Mouse (Mus musculus) kidney, adult 2 months (tissue): ENCODE results near the gene Mrpl47. TPM values are rescaled to one million over a fixed set of nuclear protein-coding genes. Genes with fewer than 3 reads are reported as not detected.
A peak's percentile ranks its signal among the peaks of the same experiment; 100 is the strongest.
"Not testable (repeated sequence)": the region's sequence is repeated elsewhere in the genome, so short reads cannot be mapped to it uniquely, and the experiment has no call there.

Experiments used
- DNase-seq: peaks from one replicate; pipeline ENCODE4 v3.0.0; 2021
- H3K27ac ChIP-seq: fragments of 200-500 bp; 2 replicates; pipeline ENCODE4 v1.5.1; 2012; ENCODE audit warnings: low read depth, low read length, control low read depth, inconsistent platforms; ENCODE audit not compliant: insufficient read depth
- H3K27me3 ChIP-seq: fragments of 200-500 bp; replicated peaks from 2 replicates; pipeline ENCODE4 v1.6.1; 2012; ENCODE audit warnings: mild to moderate bottlenecking, moderate library complexity, low read length, inconsistent platforms; ENCODE audit not compliant: control insufficient read depth, insufficient read depth
- H3K36me3 ChIP-seq: fragments of 200-500 bp; 2 replicates; pipeline ENCODE4 v1.6.1; 2012; ENCODE audit warnings: mild to moderate bottlenecking, moderate library complexity, low read length, inconsistent platforms; ENCODE audit not compliant: control insufficient read depth, insufficient read depth
- H3K4me1 ChIP-seq: fragments of 200-500 bp; 2 replicates; pipeline ENCODE4 v1.6.1; 2011; ENCODE audit warnings: low read length; ENCODE audit not compliant: control insufficient read depth, insufficient read depth
- H3K4me3 ChIP-seq: fragments of 200-500 bp; 2 replicates; pipeline ENCODE4 v1.5.1; 2011; ENCODE audit warnings: mild to moderate bottlenecking, low read depth, low read length, control low read depth; ENCODE audit not compliant: insufficient read depth
- CTCF ChIP-seq: fragments of 200-500 bp; conservative IDR thresholded peaks from 2 replicates; pipeline ENCODE4 v1.5.1; 2011; ENCODE audit warnings: low read depth, mild to moderate bottlenecking, control low read depth, low read length, moderate library complexity, mixed read lengths; ENCODE audit not compliant: insufficient read depth, insufficient read length
- POLR2A ChIP-seq: fragments of 200-500 bp; IDR thresholded peaks from one replicate; pipeline ENCODE4 v1.6.1; 2011; ENCODE audit warnings: low read depth, low read length, control low read depth
- WGBS: fragments of 180-500 bp; shearing (Covaris S2); methylation state at CpG from one replicate; pipeline ENCODE4 v1.1.7; 2018; 5-methylcytosine and 5-hydroxymethylcytosine counted together
- polyA plus RNA-seq: library from polyadenylated mRNA; depleted of rRNA; stranded (reverse); fragments of >200 nt; gene quantifications from 2 replicates; pipeline ENCODE4 v1.2.3, GENCODE M21; 2012

Gene Mrpl47
- polyA plus RNA-seq, 1 experiment, result 4.4 TPM

- Histone ChIP-seq H3K27ac (no peak overlapping the region), H3K4me1 (no peaks in the 10 kb centered on the region), H3K4me3 (no peak overlapping the region), H3K27me3 (no peaks in the 10 kb centered on the region), H3K36me3 (peaks cover 10% of the 10 kb centered on the region)
- TF ChIP-seq POLR2A, result no peak
- no peak for TF ChIP-seq CTCF
- no peak for DNase-seq
- WGBS, result 88% methylated on average over 5 of the region's 5 CpGs
Measured at GRCm38 (mm10) chr3:32725951-32726350, 11.5 kb downstream of the Mrpl47 start.

- Histone ChIP-seq H3K27ac (no peak overlapping the region), H3K4me3 (no peak overlapping the region), H3K4me1 (no peaks in the 10 kb centered on the region), H3K27me3 (no peaks in the 10 kb centered on the region), H3K36me3 (peaks cover 12% of the 10 kb centered on the region)
- 92% methylated on average over 7 of the region's 7 CpGs for WGBS
- DNase-seq, result no peak
- TF ChIP-seq POLR2A (no peak), CTCF (no peak)
Measured at GRCm38 (mm10) chr3:32724191-32724590, 13.2 kb downstream of the Mrpl47 start.

- Histone ChIP-seq H3K4me3 (no peak overlapping the region), H3K36me3 (peaks cover 13% of the 10 kb centered on the region), H3K27ac (no peak overlapping the region), H3K27me3 (no peaks in the 10 kb centered on the region), H3K4me1 (0 out of 2 replicates have a peak, but pooled peaks cover 3% of the 10 kb centered on the region)
- TF ChIP-seq POLR2A (no peak), CTCF (no peak)
- 74% methylated on average over 5 of the region's 5 CpGs for WGBS
- no peak for DNase-seq
Measured at GRCm38 (mm10) chr3:32718271-32718670, 19.1 kb downstream of the Mrpl47 start.

- not testable (repeated sequence) for H3K27ac ChIP-seq, DNase-seq, H3K27me3 ChIP-seq, H3K4me1 ChIP-seq, H3K4me3 ChIP-seq
- WGBS, result 95% methylated on average over 6 of the region's 6 CpGs
- peaks cover 11% of the 10 kb centered on the region for H3K36me3 ChIP-seq
Measured at GRCm38 (mm10) chr3:32717403-32717802, 20.0 kb downstream of the Mrpl47 start.

- Histone ChIP-seq H3K27ac (no peak overlapping the region), H3K4me1 (0 out of 2 replicates have a peak, but pooled peaks cover 4% of the 10 kb centered on the region), H3K36me3 (peaks cover 6% of the 10 kb centered on the region), H3K27me3 (no peaks in the 10 kb centered on the region), H3K4me3 (no peak overlapping the region)
- TF ChIP-seq POLR2A (no peak), CTCF (no peak)
- WGBS, result 69% methylated on average over 3 of the region's 3 CpGs
- peak; percentile 59 for DNase-seq
Measured at GRCm38 (mm10) chr3:32713711-32714110, 23.7 kb downstream of the Mrpl47 start.

GRCm38 (mm10) chr3:32709388-32709787, 28.0 kb downstream of the Mrpl47 start:
- no peaks in the 10 kb centered on the region for H3K27me3 ChIP-seq
- H3K4me1 ChIP-seq, result peaks cover 4% of the 10 kb centered on the region; the same call in 1 of the 2 replicates
- no peaks in the 10 kb centered on the region for H3K36me3 ChIP-seq
- 4% methylated on average over 9 of the region's 9 CpGs for WGBS
- TF ChIP-seq POLR2A, result no peak
- TF ChIP-seq CTCF, result no peak
- no peak overlapping the region for H3K27ac ChIP-seq
- peak overlapping the region; percentile 88 for H3K4me3 ChIP-seq
- no peak for DNase-seq

GRCm38 (mm10) chr3:32708368-32709231, 28.8 kb downstream of the Mrpl47 start:
- peak; percentile 99 for DNase-seq
- Histone ChIP-seq H3K27ac (peak overlapping the region; percentile 79), H3K36me3 (no peaks in the 10 kb centered on the region), H3K27me3 (no peaks in the 10 kb centered on the region), H3K4me1 (peaks cover 4% of the 10 kb centered on the region; the same call in 1 of the 2 replicates), H3K4me3 (peak overlapping the region; percentile 88)
- WGBS, result 1% methylated on average over 89 of the region's 90 CpGs
- peak; percentile 12 for TF ChIP-seq POLR2A
- 0 out of 2 replicates have a peak, but pooled peaks have one; percentile 19 for TF ChIP-seq CTCF
